Mouse (Mus musculus) forelimb bud, embryonic 11.5 days (tissue): Measurements from ENCODE around the gene Spcs2.

Source experiments
- DNase-seq: peaks from one replicate; pipeline ENCODE4 v3.0.0-alpha.2; 2012; ENCODE audit warnings: low read depth, low spot score

The Spcs2 gene

DNA sequence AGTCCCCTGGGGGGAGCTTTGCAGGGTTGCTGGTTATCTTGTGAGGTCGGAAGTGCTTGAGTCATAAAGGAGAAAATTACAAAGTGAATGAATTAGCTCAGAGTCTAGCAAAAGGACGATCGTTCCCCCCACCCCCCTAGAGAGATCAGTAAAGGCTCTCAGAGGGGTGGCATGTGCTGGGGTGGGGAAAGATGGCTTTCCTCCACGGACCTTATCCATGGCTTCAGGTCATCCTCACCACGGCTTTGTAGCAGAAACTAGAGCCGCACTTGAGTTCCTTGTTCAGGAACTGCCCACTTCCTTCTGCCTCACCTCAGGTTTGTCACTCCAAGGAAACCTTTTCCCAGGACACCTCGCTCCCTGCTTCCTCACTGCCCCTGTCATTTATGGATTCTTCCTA lies at the start of gene Spcs2:
Spcs2 (minus strand) TSS at position 101 of the 400 bp plus-strand sequence.
- no peak for DNase-seq

DNA sequence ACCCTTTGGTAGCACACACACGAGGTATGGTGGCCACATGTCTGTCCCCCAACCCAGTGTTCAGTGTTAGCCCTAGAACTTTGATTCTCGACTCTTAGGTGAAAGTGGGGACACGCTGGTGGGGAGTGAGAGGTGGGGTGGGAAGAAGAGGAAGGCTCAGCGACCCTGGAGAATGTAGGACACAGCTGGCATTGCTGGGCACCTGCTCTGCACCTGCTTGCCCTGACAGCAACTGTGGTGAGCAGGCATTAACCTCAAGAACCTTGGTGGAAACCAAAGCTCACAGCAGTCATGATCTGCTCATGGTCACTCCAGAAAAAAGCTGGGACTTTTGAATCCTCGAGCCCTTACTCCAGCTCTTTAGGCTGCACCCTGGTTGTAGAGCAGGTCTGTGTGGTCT lies 47.8 kb upstream of the Spcs2 start:
- no peak for DNase-seq

GRCm38 (mm10) chr7:99907463-99907862 lies 44.2 kb upstream of the Spcs2 start:
- no peak for DNase-seq

DNA sequence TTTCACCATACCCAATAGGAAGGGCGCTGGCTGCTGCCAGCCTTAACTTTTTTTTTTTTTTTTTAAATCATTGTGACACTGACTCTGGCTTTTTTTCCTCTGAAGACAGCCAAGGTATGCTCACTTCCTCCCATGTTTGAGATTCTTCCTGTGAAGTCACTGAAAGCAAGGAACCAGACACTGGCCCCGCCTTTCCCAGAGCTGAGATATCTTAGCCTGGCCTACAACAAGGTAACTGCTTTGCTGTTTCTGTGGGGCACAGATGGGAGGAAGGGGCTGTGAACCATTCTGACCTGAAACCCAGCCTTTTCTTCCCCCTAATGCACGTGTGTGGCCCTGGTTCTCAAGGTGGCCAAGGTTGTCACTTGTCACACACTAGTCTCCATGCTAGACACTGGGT lies 43.1 kb upstream of the Spcs2 start:
- DNase-seq: no peak

GRCm38 (mm10) chr7:99904421-99905005 lies 41.3 kb upstream of the Spcs2 start:
- DNase-seq: no peak

- no peak for DNase-seq
Measured at GRCm38 (mm10) chr7:99902918-99903665, 39.8 kb upstream of the Spcs2 start.

DNA sequence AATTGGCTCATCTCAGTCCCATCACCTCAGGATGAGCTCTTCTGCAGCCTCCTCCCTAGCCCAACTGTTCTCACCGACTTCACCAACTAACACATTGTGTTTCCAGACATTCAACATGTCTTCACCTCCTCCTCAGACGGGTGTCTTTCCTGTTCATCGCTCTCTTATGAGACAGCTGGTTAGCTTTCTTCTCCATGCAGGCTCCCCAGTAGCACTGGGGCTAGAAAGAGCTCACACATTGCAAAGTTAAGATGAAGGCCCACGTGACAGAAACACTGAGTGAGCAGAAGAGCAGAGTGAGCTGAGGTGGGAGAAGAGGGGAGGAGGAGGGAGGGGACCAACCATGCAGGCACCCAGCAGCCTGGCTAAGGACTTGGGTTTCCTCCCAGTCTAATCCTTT lies 38.9 kb upstream of the Spcs2 start:
- DNase-seq: no peak

- no peak for DNase-seq
Measured at GRCm38 (mm10) chr7:99896905-99897304, 33.6 kb upstream of the Spcs2 start.

- no peak for DNase-seq
Measured at GRCm38 (mm10) chr7:99894478-99894877, 31.2 kb upstream of the Spcs2 start.

GRCm38 (mm10) chr7:99893967-99894366 lies 30.7 kb upstream of the Spcs2 start:
- no peak for DNase-seq

- no peak for DNase-seq
Measured at GRCm38 (mm10) chr7:99892351-99892750, 29.1 kb upstream of the Spcs2 start.

DNA sequence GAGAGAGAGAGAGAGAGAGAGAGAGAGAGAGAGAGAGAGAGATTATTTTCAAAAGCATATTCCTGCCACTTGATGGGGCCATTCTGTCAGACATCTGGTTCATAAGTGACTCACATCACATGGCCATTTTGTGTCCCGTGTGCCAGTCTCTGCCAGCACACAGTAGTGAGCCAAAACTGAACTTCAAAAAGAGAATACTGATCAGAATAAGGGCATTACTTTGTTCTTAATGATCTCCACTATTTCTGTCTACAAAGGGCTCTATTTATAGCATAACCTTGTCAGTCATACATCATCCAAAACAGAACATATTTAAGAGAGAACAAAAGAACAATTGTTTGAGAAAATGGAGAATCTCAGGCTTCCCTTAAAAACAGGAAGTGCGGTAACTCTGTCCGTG lies 28.2 kb upstream of the Spcs2 start:
- DNase-seq: no peak

DNA sequence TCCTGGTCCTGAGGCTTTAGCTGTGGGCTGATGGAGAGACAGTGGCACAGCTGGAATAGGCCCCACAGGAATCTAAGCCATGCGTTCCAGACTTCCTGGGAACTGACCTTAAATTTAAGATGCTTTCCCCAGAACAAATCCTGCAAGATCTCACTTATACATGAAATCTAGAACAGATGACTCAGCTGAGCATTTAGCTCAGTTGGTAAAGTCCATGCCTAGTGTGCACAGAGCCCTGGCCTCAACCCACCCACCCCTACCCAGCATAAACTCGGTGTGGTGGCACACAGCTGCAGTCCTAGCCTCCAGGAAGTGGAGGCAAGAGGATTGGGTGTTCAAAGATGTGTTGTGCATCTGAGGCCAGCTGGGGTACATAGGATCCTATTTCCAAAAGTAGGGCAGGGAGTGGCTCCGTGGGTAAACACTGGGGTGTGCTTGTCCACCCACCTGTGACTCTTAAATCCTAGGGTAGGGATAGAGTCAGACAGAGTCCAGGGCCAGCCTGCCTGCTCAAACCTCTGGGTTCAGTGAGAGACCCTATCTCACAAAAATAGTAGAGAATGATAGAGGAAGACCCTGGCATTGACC lies 27.0 kb upstream of the Spcs2 start:
- no peak for DNase-seq

GRCm38 (mm10) chr7:99889175-99889880 lies 26.1 kb upstream of the Spcs2 start:
- DNase-seq: peak; percentile 23

DNA sequence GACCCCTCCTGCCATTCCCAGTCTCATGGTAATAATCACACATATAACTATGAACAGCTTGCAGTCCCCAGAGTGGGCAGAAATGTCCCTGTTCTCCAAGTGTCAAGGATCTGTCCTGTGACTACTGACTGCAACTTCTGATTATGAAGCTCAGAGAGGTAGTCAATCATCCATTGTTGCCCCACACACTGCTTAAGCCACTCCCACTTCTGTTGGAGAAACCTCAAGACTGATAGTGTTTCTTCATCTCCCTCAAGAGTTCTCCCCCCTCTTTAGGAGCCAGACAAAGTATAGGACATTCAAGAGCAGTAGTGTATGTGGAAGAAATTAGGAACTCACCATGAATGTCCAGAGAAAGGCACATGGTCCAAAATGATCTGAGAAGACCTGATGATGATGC lies 24.5 kb upstream of the Spcs2 start:
- DNase-seq: no peak

- no peak for DNase-seq
Measured at GRCm38 (mm10) chr7:99887230-99887735, 24.0 kb upstream of the Spcs2 start.

- no peak for DNase-seq
Measured at GRCm38 (mm10) chr7:99878254-99878653, 15.0 kb upstream of the Spcs2 start.

DNA sequence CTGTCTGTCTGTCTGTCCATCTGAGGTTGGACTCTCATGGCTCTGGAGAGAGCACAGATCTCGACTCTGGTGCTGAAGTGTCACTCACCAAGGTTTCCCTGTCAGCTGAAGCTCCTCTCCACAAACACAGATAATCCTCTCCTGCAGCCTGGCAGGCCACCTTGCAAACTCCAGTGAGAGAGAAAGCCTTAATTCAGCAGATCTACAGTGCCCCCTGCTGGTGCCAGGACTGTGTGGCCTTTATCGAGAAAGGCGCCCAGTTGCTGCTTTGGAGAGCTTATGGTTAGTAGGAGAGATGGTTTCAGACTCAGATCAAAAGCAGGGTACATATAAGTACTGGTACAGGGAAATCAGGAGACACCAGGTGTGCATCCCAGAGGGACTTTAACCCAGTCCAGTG lies 13.1 kb upstream of the Spcs2 start:
- DNase-seq: peak; percentile 82

- peak; percentile 12 for DNase-seq
Measured at GRCm38 (mm10) chr7:99875891-99876290, 12.6 kb upstream of the Spcs2 start.

GRCm38 (mm10) chr7:99873965-99874364 lies 10.7 kb upstream of the Spcs2 start:
- no peak for DNase-seq

- DNase-seq: no peak
Measured at GRCm38 (mm10) chr7:99869296-99869695, 6.0 kb upstream of the Spcs2 start.

- no peak for DNase-seq
Measured at GRCm38 (mm10) chr7:99865219-99865618, 2.0 kb upstream of the Spcs2 start.
